Mouse (Mus musculus): Measurements from ENCODE around the gene Reep6. TPM values are rescaled to one million over a fixed set of nuclear protein-coding genes. Genes with fewer than 3 reads are reported as not detected.

The Reep6 gene
- polyA plus RNA-seq, 1 experiment from 2014 or later: 13.5 TPM

- 94% methylated on average over 14 of the region's 21 CpGs for WGBS
- H3K4me3 ChIP-seq (ENCODE audit: low read depth, low read length): no peak overlapping the region
These were observed 7.8 kb upstream of the Reep6 start for GRCm38 (mm10) chr10:80321670-80322581.

GRCm38 (mm10) chr10:80322811-80323211, 6.9 kb upstream of the Reep6 start:
- DNase-seq (ENCODE audit: low spot score): no peak
- H3K9ac ChIP-seq (ENCODE audit: low read length): peak overlapping the region; percentile 59
- 4% methylated on average over 28 of the region's 28 CpGs for WGBS
- peaks cover 6% of the 10 kb centered on the region; the same call in 1 of the 2 replicates for H3K36me3 ChIP-seq (ENCODE audit: control insufficient read depth, insufficient read depth, low read length)
- H3K27ac ChIP-seq (replicated peaks): no peak overlapping the region
- peak overlapping the region; percentile 56 for H3K4me3 ChIP-seq (ENCODE audit: low read depth, low read length)
- peaks cover 8% of the 10 kb centered on the region; the same call in 1 of the 2 replicates for H3K4me1 ChIP-seq (replicated peaks; ENCODE audit: control insufficient read depth, insufficient read depth)
- H3K4me2 ChIP-seq (replicated peaks; ENCODE audit: low read depth): peak overlapping the region; percentile 97
- no peak for ATAC-seq (ENCODE audit: low FRiP score, low TSS enrichment)
- TF ChIP-seq EP300 (optimal IDR thresholded peaks at IDR 0.05) (no peak), CTCF (IDR thresholded peaks at IDR 0.05; ENCODE audit: low read depth) (peak; percentile 27)
- no peaks in the 10 kb centered on the region for H3K9me3 ChIP-seq (ENCODE audit: control insufficient read depth, low read length)
- no peaks in the 10 kb centered on the region for H3K27me3 ChIP-seq (ENCODE audit: control insufficient read depth, insufficient read depth, low read length)

More at GRCm38 (mm10) chr10:80321670-80322581, 7.8 kb upstream of the Reep6 start:
- peaks cover 8% of the 10 kb centered on the region; the same call in 1 of the 2 replicates for H3K36me3 ChIP-seq (ENCODE audit: control insufficient read depth, insufficient read depth, low read length)
- DNase-seq (ENCODE audit: low spot score): no peak
- H3K27ac ChIP-seq (replicated peaks): no peak overlapping the region
- no peak overlapping the region for H3K4me2 ChIP-seq (replicated peaks; ENCODE audit: low read depth)
- TF ChIP-seq CTCF (IDR thresholded peaks at IDR 0.05; ENCODE audit: low read depth) (no peak), EP300 (optimal IDR thresholded peaks at IDR 0.05) (no peak)
- H3K27me3 ChIP-seq (ENCODE audit: control insufficient read depth, insufficient read depth, low read length): no peaks in the 10 kb centered on the region
- peaks cover 8% of the 10 kb centered on the region; the same call in 1 of the 2 replicates for H3K4me1 ChIP-seq (replicated peaks; ENCODE audit: control insufficient read depth, insufficient read depth)
- H3K9me3 ChIP-seq (ENCODE audit: control insufficient read depth, low read length): no peaks in the 10 kb centered on the region
- peak overlapping the region; percentile 59; the same call in 1 of the 2 replicates for H3K9ac ChIP-seq (ENCODE audit: low read length)
- no peak for ATAC-seq (ENCODE audit: low FRiP score, low TSS enrichment)

- Histone ChIP-seq H3K9me3 (ENCODE audit: control insufficient read depth, low read length) (no peaks in the 10 kb centered on the region), H3K27ac (replicated peaks) (peak overlapping the region; percentile 18; the same call in 1 of the 2 replicates), H3K27me3 (ENCODE audit: control insufficient read depth, insufficient read depth, low read length) (no peaks in the 10 kb centered on the region), H3K4me3 (ENCODE audit: low read depth, low read length) (peak overlapping the region; percentile 56), H3K4me2 (replicated peaks; ENCODE audit: low read depth) (peak overlapping the region; percentile 97), H3K36me3 (ENCODE audit: control insufficient read depth, insufficient read depth, low read length) (peaks cover 6% of the 10 kb centered on the region; the same call in 1 of the 2 replicates), H3K9ac (ENCODE audit: low read length) (peak overlapping the region; percentile 59), H3K4me1 (replicated peaks; ENCODE audit: control insufficient read depth, insufficient read depth) (peaks cover 8% of the 10 kb centered on the region; the same call in 1 of the 2 replicates)
- ATAC-seq (ENCODE audit: low FRiP score, low TSS enrichment): peak; percentile 45
- DNase-seq (ENCODE audit: low spot score): peak; percentile 82
- WGBS: 3% methylated on average over 26 of the region's 46 CpGs
- TF ChIP-seq EP300 (optimal IDR thresholded peaks at IDR 0.05) (no peak), CTCF (IDR thresholded peaks at IDR 0.05; ENCODE audit: low read depth) (no peak)
These were observed 6.3 kb upstream of the Reep6 start for GRCm38 (mm10) chr10:80323261-80324119.

GRCm38 (mm10) chr10:80324120-80325037, 5.4 kb upstream of the Reep6 start:
- 78% methylated on average over 17 of the region's 17 CpGs for WGBS
- no peak overlapping the region for H3K4me3 ChIP-seq (ENCODE audit: low read depth, low read length)
- H3K27me3 ChIP-seq (ENCODE audit: control insufficient read depth, insufficient read depth, low read length): no peaks in the 10 kb centered on the region
- peaks cover 10% of the 10 kb centered on the region; the same call in 1 of the 2 replicates for H3K4me1 ChIP-seq (replicated peaks; ENCODE audit: control insufficient read depth, insufficient read depth)
- DNase-seq (ENCODE audit: low spot score): no peak
- H3K9me3 ChIP-seq (ENCODE audit: control insufficient read depth, low read length): no peaks in the 10 kb centered on the region
- H3K9ac ChIP-seq (ENCODE audit: low read length): no peak overlapping the region
- TF ChIP-seq EP300 (optimal IDR thresholded peaks at IDR 0.05): no peak
- TF ChIP-seq CTCF (IDR thresholded peaks at IDR 0.05; ENCODE audit: low read depth): no peak
- no peak overlapping the region for H3K27ac ChIP-seq (replicated peaks)
- peak overlapping the region; percentile 97; the same call in 1 of the 2 replicates for H3K4me2 ChIP-seq (replicated peaks; ENCODE audit: low read depth)
- no peak for ATAC-seq (ENCODE audit: low FRiP score, low TSS enrichment)
- H3K36me3 ChIP-seq (ENCODE audit: control insufficient read depth, insufficient read depth, low read length): no peaks in the 10 kb centered on the region

- Histone ChIP-seq H3K27ac (replicated peaks) (no peak overlapping the region), H3K4me2 (replicated peaks; ENCODE audit: low read depth) (no peak overlapping the region), H3K27me3 (ENCODE audit: control insufficient read depth, insufficient read depth, low read length) (no peaks in the 10 kb centered on the region), H3K9ac (ENCODE audit: low read length) (no peak overlapping the region), H3K4me1 (replicated peaks; ENCODE audit: control insufficient read depth, insufficient read depth) (peaks cover 8% of the 10 kb centered on the region; the same call in 1 of the 2 replicates), H3K9me3 (ENCODE audit: control insufficient read depth, low read length) (no peaks in the 10 kb centered on the region), H3K4me3 (ENCODE audit: low read depth, low read length) (no peak overlapping the region), H3K36me3 (ENCODE audit: control insufficient read depth, insufficient read depth, low read length) (no peaks in the 10 kb centered on the region)
- DNase-seq (ENCODE audit: low spot score) (no peak), ATAC-seq (ENCODE audit: low FRiP score, low TSS enrichment) (no peak)
- WGBS: 76% methylated on average over 21 of the region's 21 CpGs
- TF ChIP-seq EP300 (optimal IDR thresholded peaks at IDR 0.05): no peak
- TF ChIP-seq CTCF (IDR thresholded peaks at IDR 0.05; ENCODE audit: low read depth): no peak
These were observed 4.7 kb upstream of the Reep6 start for GRCm38 (mm10) chr10:80325045-80325444.

Data from stomach, postnatal 0 days (tissue).